Mouse (Mus musculus) MEL (cell line): Measurements from ENCODE around the gene Lce1f. TPM values are rescaled to one million over a fixed set of nuclear protein-coding genes. Genes with fewer than 3 reads are reported as not detected.
"Not testable (repeated sequence)": the region's sequence is repeated elsewhere in the genome, so short reads cannot be mapped to it uniquely, and the experiment has no call there.

Experiments used
- DNase-seq: peaks from one replicate; pipeline ENCODE4 v3.0.0; 2011; ENCODE audit warnings: low read depth, low spot score
- H3K27ac ChIP-seq: 2 replicates; pipeline ENCODE4 v1.5.1; 2012; ENCODE audit warnings: low read depth, mild to moderate bottlenecking, control low read depth, low read length, moderate library complexity; ENCODE audit not compliant: control insufficient read depth
- H3K27me3 ChIP-seq, 2 experiments: fragments of 150-350 bp in 1 of 2; sonication (generic) in 1 of 2; 2 replicates each; pipeline ENCODE4 v1.6.1; 2012; ENCODE audit warnings: low read length in 2 of 2, mild to moderate bottlenecking in 2 of 2, improper control_type of control experiment in 1 of 2, moderate library complexity in 1 of 2; ENCODE audit not compliant: insufficient read depth in 2 of 2, control insufficient read depth in 1 of 2
- H3K36me3 ChIP-seq, 2 experiments: 2 replicates each; pipeline ENCODE4 v1.6.1; 2012 to 2014; ENCODE audit warnings: low read length in 2 of 2, improper control_type of control experiment in 1 of 2, inconsistent platforms in 1 of 2, mild to moderate bottlenecking in 1 of 2; ENCODE audit not compliant: insufficient read depth in 2 of 2, control insufficient read depth in 1 of 2
- H3K4me1 ChIP-seq, 2 experiments: fragments of 150-350 bp in 1 of 2; sonication (generic) in 1 of 2; 2 replicates each; pipeline ENCODE4 v1.6.1; 2012; ENCODE audit warnings: low read length in 2 of 2, improper control_type of control experiment in 1 of 2, mild to moderate bottlenecking in 1 of 2; ENCODE audit not compliant: insufficient read depth in 2 of 2, control insufficient read depth in 1 of 2
- H3K4me3 ChIP-seq, 2 experiments: fragments of 150-350 bp in 1 of 2; sonication (generic) in 1 of 2; 2 replicates each; pipeline ENCODE4 v1.5.1; 2012; ENCODE audit warnings: low read depth in 2 of 2, low read length in 2 of 2, mild to moderate bottlenecking in 2 of 2, moderate library complexity in 2 of 2, control low read depth in 1 of 2, improper control_type of control experiment in 1 of 2; ENCODE audit not compliant: control insufficient read depth in 1 of 2, insufficient read depth in 1 of 2
- H3K79me2 ChIP-seq: 2 replicates; pipeline ENCODE4 v1.6.1; 2012; ENCODE audit warnings: mild to moderate bottlenecking, low read length, moderate library complexity; ENCODE audit not compliant: control insufficient read depth, poor library complexity, insufficient read depth
- H3K9ac ChIP-seq: 2 replicates; pipeline ENCODE4 v1.6.1; 2012; ENCODE audit warnings: low read depth, mild to moderate bottlenecking, control low read depth, low read length, moderate library complexity; ENCODE audit not compliant: control insufficient read depth, poor library complexity, severe bottlenecking
- H3K9me3 ChIP-seq: fragments of 150-350 bp; sonication (generic); replicated peaks from 2 replicates; pipeline ENCODE4 v1.6.1; 2012; ENCODE audit warnings: mild to moderate bottlenecking, low read length, improper control_type of control experiment, moderate library complexity; ENCODE audit not compliant: insufficient read depth
- BHLHE40 ChIP-seq: IDR thresholded peaks from 2 replicates; pipeline ENCODE4 v1.6.1; 2012; ENCODE audit warnings: low read depth, mild to moderate bottlenecking, inconsistent platforms, low read length, improper control_type of control experiment, borderline replicate concordance
- CHD1 ChIP-seq: IDR thresholded peaks from 2 replicates; pipeline ENCODE4 v1.6.1; 2012; ENCODE audit warnings: low read depth, mild to moderate bottlenecking, inconsistent platforms, low read length, improper control_type of control experiment
- E2F4 ChIP-seq: IDR thresholded peaks from 2 replicates; pipeline ENCODE4 v1.6.1; 2011; ENCODE audit warnings: low read depth, low read length, improper control_type of control experiment, borderline replicate concordance
- ELF1 ChIP-seq: IDR thresholded peaks from 2 replicates; pipeline ENCODE4 v1.6.1; 2014; ENCODE audit warnings: low read depth, mild to moderate bottlenecking, inconsistent platforms, low read length, improper control_type of control experiment, moderate library complexity
- HCFC1 ChIP-seq: IDR thresholded peaks from 2 replicates; pipeline ENCODE4 v1.6.1; 2012; ENCODE audit warnings: low read depth, mild to moderate bottlenecking, inconsistent platforms, low read length, improper control_type of control experiment, moderate library complexity
- MYC ChIP-seq: IDR thresholded peaks from 2 replicates; pipeline ENCODE4 v1.6.1; 2011; ENCODE audit warnings: low read depth, mild to moderate bottlenecking, low read length, improper control_type of control experiment, moderate library complexity
- NRF1 ChIP-seq: IDR thresholded peaks from 2 replicates; pipeline ENCODE4 v1.6.1; 2014; ENCODE audit warnings: low read depth, mild to moderate bottlenecking, inconsistent platforms, low read length, improper control_type of control experiment, moderate library complexity; ENCODE audit not compliant: poor library complexity, insufficient read depth, severe bottlenecking
- POLR2AphosphoS2 ChIP-seq: IDR thresholded peaks from 2 replicates; pipeline ENCODE4 v1.6.1; 2011; ENCODE audit warnings: low read length, improper control_type of control experiment
- POLR2AphosphoS5 ChIP-seq: IDR thresholded peaks from 2 replicates; pipeline ENCODE4 v1.6.1; 2012; ENCODE audit warnings: low read depth, borderline replicate concordance, mild to moderate bottlenecking, inconsistent platforms, low read length, moderate library complexity, mixed read lengths
- RCOR1 ChIP-seq: IDR thresholded peaks from 2 replicates; pipeline ENCODE4 v1.6.1; 2012; ENCODE audit warnings: low read depth, mild to moderate bottlenecking, inconsistent platforms, low read length, improper control_type of control experiment
- SMC3 ChIP-seq: IDR thresholded peaks from 2 replicates; pipeline ENCODE4 v1.6.1; 2011; ENCODE audit warnings: low read depth, low read length, improper control_type of control experiment
- TAL1 ChIP-seq: IDR thresholded peaks from 2 replicates; pipeline ENCODE4 v1.6.1; 2012; ENCODE audit warnings: mild to moderate bottlenecking, inconsistent platforms, low read length, moderate library complexity, mixed read lengths
- TBP ChIP-seq: IDR thresholded peaks from 2 replicates; pipeline ENCODE4 v1.8.0; 2011; ENCODE audit warnings: low read depth, low read length, improper control_type of control experiment
- TCF12 ChIP-seq: IDR thresholded peaks from 2 replicates; pipeline ENCODE4 v1.6.1; 2014; ENCODE audit warnings: low read depth, mild to moderate bottlenecking, inconsistent platforms, low read length, improper control_type of control experiment, moderate library complexity
- UBTF ChIP-seq: IDR thresholded peaks from 2 replicates; pipeline ENCODE4 v1.6.1; 2012; ENCODE audit warnings: low read depth, mild to moderate bottlenecking, inconsistent platforms, low read length, improper control_type of control experiment, moderate library complexity, borderline replicate concordance; ENCODE audit not compliant: insufficient read depth
- USF1 ChIP-seq: IDR thresholded peaks from 2 replicates; pipeline ENCODE4 v1.6.1; 2014; ENCODE audit warnings: low read depth, mild to moderate bottlenecking, inconsistent platforms, low read length, improper control_type of control experiment, moderate library complexity
- USF2 ChIP-seq, 2 experiments: IDR thresholded peaks; 2 replicates each; pipeline ENCODE4 v1.6.1; 2011 to 2012; ENCODE audit warnings: improper control_type of control experiment in 2 of 2, low read length in 2 of 2, borderline replicate concordance in 1 of 2, inconsistent platforms in 1 of 2, low read depth in 1 of 2, mild to moderate bottlenecking in 1 of 2; ENCODE audit not compliant: insufficient read depth in 1 of 2
- ZKSCAN1 ChIP-seq: IDR thresholded peaks from 2 replicates; pipeline ENCODE4 v1.6.1; 2012; ENCODE audit warnings: low read depth, mild to moderate bottlenecking, inconsistent platforms, low read length, improper control_type of control experiment, moderate library complexity
- ZMIZ1 ChIP-seq: IDR thresholded peaks from 2 replicates; pipeline ENCODE4 v1.6.1; 2012; ENCODE audit warnings: low read depth, mild to moderate bottlenecking, inconsistent platforms, low read length, improper control_type of control experiment, moderate library complexity
- polyA plus RNA-seq, 2 experiments: library from polyadenylated mRNA; stranded (reverse) in 1 of 2; unstranded in 1 of 2; fragments of >175 nt in 1 of 2; fragments of >200 nt in 1 of 2; gene quantifications; 2 replicates each; pipeline versions ENCODE4 v1.2.1 to v1.2.4; 2012; ENCODE audit warnings: low replicate concordance in 2 of 2, low read depth in 1 of 2; ENCODE audit not compliant: insufficient read length in 2 of 2, insufficient read depth in 1 of 2, missing spikeins in 1 of 2
- total RNA-seq: library from RNA; depleted of rRNA; stranded (reverse); fragments of 300-350 nt; gene quantifications from 2 replicates; pipeline ENCODE4 v1.2.3, GENCODE M21; 2012

Lce1f gene
- total and polyA plus RNA-seq, 3 experiments, result not detected

DNA sequence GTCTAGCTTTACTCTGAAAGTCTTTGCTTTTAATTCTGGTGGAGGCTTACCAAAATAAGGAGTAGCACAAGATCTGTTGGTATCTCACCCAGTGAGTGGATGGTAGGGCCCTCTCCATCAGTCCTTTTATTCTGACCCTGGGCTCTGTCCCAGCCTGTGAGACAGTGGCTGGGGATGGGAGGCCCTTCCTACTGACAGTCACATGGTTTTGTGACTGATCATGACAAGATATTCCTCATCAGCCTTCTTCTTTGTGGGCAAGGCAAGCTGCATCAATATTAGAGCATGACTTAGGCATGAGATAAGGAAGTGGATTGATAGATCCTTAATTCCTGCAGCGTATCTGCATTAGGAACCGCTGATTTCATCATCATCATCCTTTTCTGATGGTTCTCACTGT is 11.2 kb downstream of the Lce1f start, which contains the start of gene Lce1e:
Gene Lce1e (minus strand): TSS at position 101 of the 400 bp plus-strand sequence.
- Histone ChIP-seq H3K27ac (no peak within 1 kb of the TSS), H3K27me3 (no peaks in the 10 kb centered on the region), H3K9ac (no peak within 1 kb of the TSS), H3K4me3 (no peak within 1 kb of the TSS), H3K4me1 (no peaks in the 10 kb centered on the region), H3K36me3 (no peaks in the 10 kb centered on the region), H3K9me3 (no peaks in the 10 kb centered on the region), H3K79me2 (no peaks in the 10 kb centered on the region)
- no peak for TF ChIP-seq ELF1
- TF ChIP-seq POLR2AphosphoS2, result no peak
- TF ChIP-seq ZKSCAN1, result no peak
- no peak for TF ChIP-seq E2F4
- no peak for DNase-seq

DNA sequence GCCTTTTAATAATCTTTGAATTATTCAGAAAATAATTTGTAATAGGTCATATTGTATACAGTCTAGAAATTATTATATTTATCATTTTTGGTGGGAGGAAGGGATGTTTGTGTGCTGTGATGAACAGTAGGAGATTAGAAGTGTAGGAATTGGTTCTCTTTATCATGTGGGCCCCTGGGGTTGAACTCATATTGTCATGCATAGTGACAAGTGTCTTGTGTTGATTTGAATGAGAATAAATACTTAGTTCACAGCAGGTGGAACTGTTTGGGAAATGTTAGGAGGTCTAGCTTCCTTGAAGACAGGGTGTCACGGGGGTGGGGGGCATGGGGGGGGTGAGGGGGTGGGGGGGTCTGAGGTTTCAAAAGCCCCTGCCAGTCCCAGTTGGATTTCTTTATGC is 25.5 kb downstream of the Lce1f start:
- Histone ChIP-seq H3K79me2 (no peaks in the 10 kb centered on the region), H3K4me1 (no peaks in the 10 kb centered on the region), H3K9ac (no peak overlapping the region), H3K27me3 (no peaks in the 10 kb centered on the region), H3K27ac (no peak overlapping the region), H3K9me3 (no peaks in the 10 kb centered on the region), H3K36me3 (no peaks in the 10 kb centered on the region), H3K4me3 (no peak overlapping the region)
- no peak for DNase-seq
- TF ChIP-seq TAL1 (no peak), BHLHE40 (no peak), E2F4 (no peak), MYC (no peak), TBP (no peak)

DNA sequence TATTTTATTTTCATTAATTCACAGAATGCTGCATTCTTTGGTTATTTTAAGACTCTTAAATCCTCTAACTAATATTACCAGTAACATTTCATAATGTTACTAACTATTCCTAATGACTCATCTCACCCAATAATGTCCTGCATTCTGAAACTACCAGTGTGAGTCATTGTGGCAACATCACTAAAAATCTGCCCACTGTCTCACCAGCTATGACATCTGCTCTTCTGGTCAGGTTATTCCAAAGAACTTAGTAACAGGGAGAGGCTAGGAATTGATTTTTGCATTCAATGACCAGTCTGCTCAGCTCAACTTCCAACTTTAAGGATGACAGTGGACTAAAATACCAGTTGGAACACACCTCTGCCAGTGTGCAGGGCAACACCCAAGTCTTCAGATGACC is 28.5 kb downstream of the Lce1f start:
- Histone ChIP-seq H3K27me3 (no peaks in the 10 kb centered on the region), H3K27ac (no peak overlapping the region), H3K4me3 (no peak overlapping the region), H3K79me2 (no peaks in the 10 kb centered on the region), H3K9ac (no peak overlapping the region), H3K36me3 (no peaks in the 10 kb centered on the region), H3K9me3 (no peaks in the 10 kb centered on the region), H3K4me1 (no peaks in the 10 kb centered on the region)
- TF ChIP-seq ELF1 (no peak), HCFC1 (no peak), NRF1 (no peak), USF2 (IDR thresholded peaks at IDR 0.05; ENCODE audit: borderline replicate concordance in 1 of 2, insufficient read depth in 1 of 2, low read depth in 1 of 2, low read length in 2 of 2) (no peak), POLR2AphosphoS2 (no peak), UBTF (no peak), RCOR1 (no peak), CHD1 (no peak), MYC (no peak), TBP (no peak), SMC3 (no peak), POLR2AphosphoS5 (no peak), TCF12 (no peak), ZMIZ1 (no peak), USF1 (no peak)
- DNase-seq, result no peak

DNA sequence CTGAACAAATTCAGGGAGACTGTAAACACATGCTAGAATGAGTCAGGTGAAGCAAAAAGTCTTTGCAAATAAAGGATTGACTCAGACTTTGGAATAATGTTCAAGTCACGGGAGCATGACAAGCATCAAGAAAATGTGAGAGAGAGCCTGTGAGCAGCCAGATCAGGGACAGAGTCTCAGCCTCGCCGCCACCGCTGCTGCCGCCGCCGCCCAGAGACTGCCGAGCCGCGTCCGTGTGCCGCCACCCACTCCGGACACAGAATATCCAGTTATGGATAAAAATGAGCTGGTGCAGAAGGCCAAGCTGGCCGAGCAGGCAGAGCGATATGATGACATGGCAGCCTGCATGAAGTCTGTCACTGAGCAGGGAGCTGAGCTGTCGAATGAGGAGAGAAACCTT is 31.0 kb downstream of the Lce1f start:
- not testable (repeated sequence) for H3K9ac ChIP-seq, H3K9me3 ChIP-seq, H3K4me3 ChIP-seq, H3K27ac ChIP-seq, DNase-seq, H3K36me3 ChIP-seq, H3K79me2 ChIP-seq, H3K4me1 ChIP-seq, H3K27me3 ChIP-seq
